17 mouse cellular contexts compared by ENCODE assay signal in genomic region chr2:49838611-49839010, GRCm38 (mm10). TPM values are rescaled to one million over a fixed set of nuclear protein-coding genes. Genes with fewer than 3 reads are reported as not detected.
A peak's percentile ranks its signal among the peaks of the same experiment; 100 is the strongest.
DNase-seq lines count a peak whose midpoint lies in the region; ATAC-seq and TF ChIP-seq lines count a peak whose summit lies in the region.
"Had no signal": no experiment of that assay in that cellular context is flagged by ENCODE, and none has a peak within 500 bp of the region (broad histone marks: within the 10 kb centered on the region; RNA-seq: fewer than 3 reads in every experiment).

No protein-coding gene starts in this region.

- no peak for TF ChIP-seq EP300 in lung, postnatal 0 days (IDR thresholded peaks at IDR 0.05)

- WGBS in embryonic facial prominence, embryonic 12.5 days = 29% methylated on average over 7 of the region's 7 CpGs
- 67% methylated on average over 7 of the region's 7 CpGs for WGBS in lung, postnatal 0 days

- no peak for TF ChIP-seq CTCF in lung, postnatal 0 days (IDR thresholded peaks at IDR 0.05)

- 0 out of 2 replicates have a peak, but pooled peaks have one; percentile 35 for ATAC-seq in embryonic facial prominence, embryonic 12.5 days (ENCODE audit: insufficient number of reproducible peaks, insufficient read depth, low FRiP score, low TSS enrichment)
- ATAC-seq in lung, postnatal 0 days = no peak
- ATAC-seq: intestine, embryonic 15.5 days; Patski had no signal

- H3K27me3 ChIP-seq in embryonic facial prominence, embryonic 12.5 days = no peaks in the 10 kb centered on the region
- no peaks in the 10 kb centered on the region for H3K27me3 ChIP-seq in lung, postnatal 0 days (replicated peaks; ENCODE audit: insufficient read depth, low read length)
- H3K27me3 ChIP-seq: intestine, embryonic 15.5 days; limb, embryonic 15.5 days; lung, embryonic 15.5 days; megakaryocyte, embryonic 14.5 days; Patski had no signal

- H3K4me1 ChIP-seq in embryonic facial prominence, embryonic 12.5 days = peaks cover 12% of the 10 kb centered on the region
- H3K4me1 ChIP-seq in lung, postnatal 0 days (ENCODE audit: insufficient read depth, low read depth, low read length) = no peaks in the 10 kb centered on the region
- H3K4me1 ChIP-seq: intestine, embryonic 15.5 days had no signal

- no peak overlapping the region for H3K4me3 ChIP-seq in embryonic facial prominence, embryonic 12.5 days
- H3K4me3 ChIP-seq in lung, postnatal 0 days (ENCODE audit: low read depth, low read length) = no peak overlapping the region
- H3K4me3 ChIP-seq: heart, adult 2 months; intestine, embryonic 15.5 days; limb, embryonic 15.5 days; lung, embryonic 15.5 days; megakaryocyte, embryonic 14.5 days; myocyte had no signal

- H3K36me3 ChIP-seq in embryonic facial prominence, embryonic 12.5 days = no peaks in the 10 kb centered on the region
- no peaks in the 10 kb centered on the region for H3K36me3 ChIP-seq in lung, postnatal 0 days (ENCODE audit: insufficient read depth, low read length)
- H3K36me3 ChIP-seq: intestine, embryonic 15.5 days; limb, embryonic 15.5 days; lung, embryonic 15.5 days had no signal

- H3K27ac ChIP-seq in embryonic facial prominence, embryonic 12.5 days = no peak overlapping the region
- H3K27ac ChIP-seq in lung, postnatal 0 days (ENCODE audit: low read length) = no peak overlapping the region
- H3K27ac ChIP-seq: heart, adult 2 months; intestine, embryonic 15.5 days; limb, embryonic 15.5 days; lung, embryonic 15.5 days had no signal

- H3K9me3 ChIP-seq in embryonic facial prominence, embryonic 12.5 days = no peaks in the 10 kb centered on the region
- no peaks in the 10 kb centered on the region for H3K9me3 ChIP-seq in lung, postnatal 0 days (ENCODE audit: low read length)
- H3K9me3 ChIP-seq: intestine, embryonic 15.5 days; limb, embryonic 15.5 days; lung, embryonic 15.5 days; megakaryocyte, embryonic 14.5 days had no signal

- H3K4me2 ChIP-seq in embryonic facial prominence, embryonic 12.5 days (replicated peaks) = no peak overlapping the region
- no peak overlapping the region for H3K4me2 ChIP-seq in lung, postnatal 0 days (replicated peaks; ENCODE audit: low read depth, low read length)
- H3K4me2 ChIP-seq: intestine, embryonic 15.5 days; limb, embryonic 15.5 days; lung, embryonic 15.5 days had no signal

- intact Hi-C loops in left cerebral cortex, postnatal 4 days (cut with DNase I) = no loop called here

- peak; percentile 35 to 69 for DNase-seq in left cerebral cortex, adult 18-20 months (ENCODE audit: low spot score in 2 of 2)
- DNase-seq in left cerebral cortex, postnatal 4 days = no peak
- DNase-seq in frontal cortex, postnatal 14 days (ENCODE audit: low spot score in 2 of 2) = peak; percentile 8 to 21
- DNase-seq in right cerebral cortex, postnatal 36 days (ENCODE audit: low spot score in 2 of 2) = peak; percentile 27 to 67
- no peak for DNase-seq in spleen, adult 18-20 months
- DNase-seq in lung, postnatal 0 days (ENCODE audit: low spot score) = no peak
- DNase-seq: cerebellum, postnatal 25 days; heart, adult 2 months; heart, postnatal 4 days; thymus, postnatal 25 days had no signal

- H3K9ac ChIP-seq in embryonic facial prominence, embryonic 12.5 days = no peak overlapping the region
- no peak overlapping the region for H3K9ac ChIP-seq in lung, postnatal 0 days (replicated peaks; ENCODE audit: low read depth)
- H3K9ac ChIP-seq: intestine, embryonic 15.5 days; limb, embryonic 15.5 days; lung, embryonic 15.5 days had no signal

RNA-seq across cellular contexts. Expression of gene Lypd6b, which starts 51.1 kb away (rescaled TPM):
- total RNA-seq in left cerebral cortex, adult 18-20 months (2021) = 1 to 10 TPM; 7.3 to 7.9 TPM
- total RNA-seq in left cerebral cortex, postnatal 4 days (2021) = 10 to 100 TPM; 19.3 to 21.4 TPM
- polyA plus RNA-seq in embryonic facial prominence, embryonic 12.5 days (2016; fragmentation: Nextera tagmentation; extraction: Ambion mirVana) = 5.2 and 7.9 TPM in 2 replicates
- 3.9 and 5.0 TPM in 2 replicates for polyA plus RNA-seq in lung, postnatal 0 days (2015; fragmentation: Nextera tagmentation; extraction: Ambion mirVana)

Comparison
In these comparisons a context has a peak if more than half of its experiments do, and no peak if none do; other contexts are left out.
1. DNase-seq: peak in left cerebral cortex, adult 18-20 months (2 of 2), frontal cortex, postnatal 14 days (2 of 2) and right cerebral cortex, postnatal 36 days (2 of 2); none in left cerebral cortex, postnatal 4 days (single experiment), spleen, adult 18-20 months (0 of 2) and lung, postnatal 0 days (single experiment).